Mouse (Mus musculus): Measurements from ENCODE around the gene Vdac2. TPM values are rescaled to one million over a fixed set of nuclear protein-coding genes. Genes with fewer than 3 reads are reported as not detected.
A peak's percentile ranks its signal among the peaks of the same experiment; 100 is the strongest.

Gene Vdac2
- total and polyA plus RNA-seq, 3 experiments, result 268 to 475 (median 461) TPM

GRCm38 (mm10) chr14:21813216-21813615, 11.8 kb upstream of the Vdac2 start:
- in situ Hi-C loops (cut with MboI; ENCODE audit: low pct_ligation_motif_present, low pct_unique_long_range_greater_than_20kb, low sequenced_read_pairs) (loop anchor here (5.0 kb wide), 1 partner anchor 39 kb away; no protein-coding TSS in a partner anchor), dilution Hi-C loops (cut with MboI; ENCODE audit: extremely low pct_ligation_motif_present, extremely low pct_unique_long_range_greater_than_20kb, low sequenced_read_pairs) (no loop called here)
- Histone ChIP-seq H3K27ac (ENCODE audit: insufficient read depth, low read depth) (peak overlapping the region; percentile 68), H3K4me1 (ENCODE audit: control insufficient read depth in 1 of 2, insufficient read depth in 2 of 2) (peaks cover 12 to 29% of the 10 kb centered on the region in 2 experiments), H3K36me3 (replicated peaks in 1 of 2; ENCODE audit: control insufficient read depth in 1 of 2, insufficient read depth in 1 of 2, low read length in 1 of 2) (no peaks in the 10 kb centered on the region), H3K27me3 (replicated peaks) (no peaks in the 10 kb centered on the region), H3K9ac (ENCODE audit: insufficient read depth, low read depth) (peak overlapping the region; percentile 47; the same call in 1 of the 2 replicates), H3K4me2 (ENCODE audit: insufficient read depth, low read depth, poor library complexity, severe bottlenecking) (peak overlapping the region; percentile 69), H3K9me3 (replicated peaks; ENCODE audit: low read length) (no peaks in the 10 kb centered on the region), H3K4me3 (replicated peaks in 1 of 3; ENCODE audit: low read depth in 2 of 3, low read length in 2 of 3, poor library complexity in 1 of 3) (no peak overlapping the region), H3K79me2 (replicated peaks; ENCODE audit: control insufficient read depth, extremely low read depth, insufficient read depth, poor library complexity, severe bottlenecking) (no peaks in the 10 kb centered on the region)
- TF ChIP-seq TCF12 (IDR thresholded peaks at IDR 0.05; ENCODE audit: low read depth, low read length) (0 out of 2 replicates have a peak, but pooled peaks have one; percentile 6), ELF1 (IDR thresholded peaks at IDR 0.05; ENCODE audit: low read depth, low read length) (peak; percentile 58; the same call in 1 of the 2 replicates), MXI1 (IDR thresholded peaks at IDR 0.05; ENCODE audit: low read depth, low read length) (no peak), KAT2A (IDR thresholded peaks at IDR 0.05; ENCODE audit: insufficient replicate concordance, low read length) (no peak), ZKSCAN1 (IDR thresholded peaks at IDR 0.05; ENCODE audit: borderline replicate concordance, low read depth, low read length) (no peak), BHLHE40 (IDR thresholded peaks at IDR 0.05; ENCODE audit: low read depth, low read length) (peak; percentile 10; the same call in 1 of the 2 replicates), MAX (IDR thresholded peaks at IDR 0.05; ENCODE audit: low read length) (no peak; the same call in 1 of the 2 replicates), ZMIZ1 (IDR thresholded peaks at IDR 0.05; ENCODE audit: low read depth, low read length) (0 out of 2 replicates have a peak, but pooled peaks have one; percentile 11), ETS1 (conservative IDR thresholded peaks at IDR 0.05; ENCODE audit: low read depth, low read length) (no peak), GABPA (IDR thresholded peaks at IDR 0.05; ENCODE audit: insufficient replicate concordance, low read depth, low read length) (no peak), CHD2 (IDR thresholded peaks at IDR 0.05; ENCODE audit: low read length) (no peak), POLR2A (IDR thresholded peaks at IDR 0.05; ENCODE audit: low read depth, low read length) (peak; percentile 45), HCFC1 (IDR thresholded peaks at IDR 0.05; ENCODE audit: low read depth, low read length) (no peak), MYC (IDR thresholded peaks at IDR 0.05; ENCODE audit: low read depth, low read length) (no peak), MEF2A (IDR thresholded peaks at IDR 0.05; ENCODE audit: borderline replicate concordance, low read depth, low read length) (no peak), TBP (conservative IDR thresholded peaks at IDR 0.05; ENCODE audit: low read depth, low read length) (0 out of 2 replicates have a peak, but pooled peaks have one; percentile 47)
- DNase-seq (ENCODE audit: extremely low read depth), result peak; percentile 51

- Histone ChIP-seq H3K27me3 (replicated peaks) (no peaks in the 10 kb centered on the region), H3K4me3 (replicated peaks in 1 of 3; ENCODE audit: low read depth in 2 of 3, low read length in 2 of 3, poor library complexity in 1 of 3) (peak overlapping the region in 1 of 3 experiments; percentile 26), H3K4me2 (ENCODE audit: insufficient read depth, low read depth, poor library complexity, severe bottlenecking) (peak overlapping the region; percentile 69), H3K36me3 (replicated peaks in 1 of 2; ENCODE audit: control insufficient read depth in 1 of 2, insufficient read depth in 1 of 2, low read length in 1 of 2) (no peaks in the 10 kb centered on the region), H3K4me1 (ENCODE audit: control insufficient read depth in 1 of 2, insufficient read depth in 2 of 2) (peaks cover 12 to 29% of the 10 kb centered on the region in 2 experiments), H3K27ac (ENCODE audit: insufficient read depth, low read depth) (peak overlapping the region; percentile 68), H3K9ac (ENCODE audit: insufficient read depth, low read depth) (0 out of 2 replicates have a peak overlapping the region, but pooled peaks have one; percentile 47), H3K79me2 (replicated peaks; ENCODE audit: control insufficient read depth, extremely low read depth, insufficient read depth, poor library complexity, severe bottlenecking) (no peaks in the 10 kb centered on the region), H3K9me3 (replicated peaks; ENCODE audit: low read length) (no peaks in the 10 kb centered on the region)
- DNase-seq (ENCODE audit: extremely low read depth), result peak; percentile 41
- dilution Hi-C loops (cut with MboI; ENCODE audit: extremely low pct_ligation_motif_present, extremely low pct_unique_long_range_greater_than_20kb, low sequenced_read_pairs), result no loop called here
- in situ Hi-C loops (cut with MboI; ENCODE audit: low pct_ligation_motif_present, low pct_unique_long_range_greater_than_20kb, low sequenced_read_pairs), result loop anchor here (5.0 kb wide), 1 partner anchor 38 kb away; no protein-coding TSS in a partner anchor
- TF ChIP-seq MXI1 (IDR thresholded peaks at IDR 0.05; ENCODE audit: low read depth, low read length), result no peak; the same call in 1 of the 2 replicates
- TF ChIP-seq TCF12 (IDR thresholded peaks at IDR 0.05; ENCODE audit: low read depth, low read length), result peak; percentile 19; the same call in 1 of the 2 replicates
- peak; percentile 21; the same call in 1 of the 2 replicates for TF ChIP-seq BHLHE40 (IDR thresholded peaks at IDR 0.05; ENCODE audit: low read depth, low read length)
- no peak for TF ChIP-seq ZMIZ1 (IDR thresholded peaks at IDR 0.05; ENCODE audit: low read depth, low read length)
- no peak for TF ChIP-seq PAX5 (IDR thresholded peaks at IDR 0.05; ENCODE audit: low read length)
- TF ChIP-seq IRF4 (IDR thresholded peaks at IDR 0.05; ENCODE audit: low read depth, low read length), result no peak
- TF ChIP-seq MYC (IDR thresholded peaks at IDR 0.05; ENCODE audit: low read depth, low read length), result peak; percentile 80
- TF ChIP-seq ETS1 (conservative IDR thresholded peaks at IDR 0.05; ENCODE audit: low read depth, low read length), result peak; percentile 12; the same call in 1 of the 2 replicates
- no peak for TF ChIP-seq SMC3 (IDR thresholded peaks at IDR 0.05; ENCODE audit: low read depth, low read length)
- TF ChIP-seq ZNF384 (IDR thresholded peaks at IDR 0.05; ENCODE audit: low read depth, low read length), result no peak
- TF ChIP-seq JUN (IDR thresholded peaks at IDR 0.05; ENCODE audit: insufficient read depth, low read depth, low read length), result no peak
- TF ChIP-seq NRF1 (IDR thresholded peaks at IDR 0.05; ENCODE audit: low read depth, low read length), result 0 out of 2 replicates have a peak, but pooled peaks have one; percentile 33
- no peak for TF ChIP-seq KAT2A (IDR thresholded peaks at IDR 0.05; ENCODE audit: insufficient replicate concordance, low read length)
- peak; percentile 29; the same call in 1 of the 2 replicates for TF ChIP-seq ELF1 (IDR thresholded peaks at IDR 0.05; ENCODE audit: low read depth, low read length)
- TF ChIP-seq MAX (IDR thresholded peaks at IDR 0.05; ENCODE audit: low read length), result no peak
- TF ChIP-seq MAFK (IDR thresholded peaks at IDR 0.05; ENCODE audit: insufficient replicate concordance, low read length), result no peak
- TF ChIP-seq SIN3A (IDR thresholded peaks at IDR 0.05; ENCODE audit: low read length), result 0 out of 2 replicates have a peak, but pooled peaks have one; percentile 50
- TF ChIP-seq GABPA (IDR thresholded peaks at IDR 0.05; ENCODE audit: insufficient replicate concordance, low read depth, low read length), result no peak
- no peak for TF ChIP-seq CHD1 (IDR thresholded peaks at IDR 0.05; ENCODE audit: low read depth, low read length)
- peak; percentile 72; the same call in 1 of the 2 replicates for TF ChIP-seq MEF2A (IDR thresholded peaks at IDR 0.05; ENCODE audit: borderline replicate concordance, low read depth, low read length)
- TF ChIP-seq RAD21 (IDR thresholded peaks at IDR 0.05; ENCODE audit: low read depth, low read length), result no peak
- TF ChIP-seq CHD2 (IDR thresholded peaks at IDR 0.05; ENCODE audit: low read length), result peak; percentile 85
- 0 out of 2 replicates have a peak, but pooled peaks have one; percentile 16 for TF ChIP-seq EP300 (IDR thresholded peaks at IDR 0.05; ENCODE audit: low read length)
- TF ChIP-seq TBP (conservative IDR thresholded peaks at IDR 0.05; ENCODE audit: low read depth, low read length), result no peak
- TF ChIP-seq POLR2AphosphoS2 (IDR thresholded peaks at IDR 0.05; ENCODE audit: low read depth, low read length), result no peak
These were observed 11.2 kb upstream of the Vdac2 start for GRCm38 (mm10) chr14:21813847-21814246.
